Comparison of ENCODE assay signal across 12 mouse cellular contexts in the genomic region with DNA sequence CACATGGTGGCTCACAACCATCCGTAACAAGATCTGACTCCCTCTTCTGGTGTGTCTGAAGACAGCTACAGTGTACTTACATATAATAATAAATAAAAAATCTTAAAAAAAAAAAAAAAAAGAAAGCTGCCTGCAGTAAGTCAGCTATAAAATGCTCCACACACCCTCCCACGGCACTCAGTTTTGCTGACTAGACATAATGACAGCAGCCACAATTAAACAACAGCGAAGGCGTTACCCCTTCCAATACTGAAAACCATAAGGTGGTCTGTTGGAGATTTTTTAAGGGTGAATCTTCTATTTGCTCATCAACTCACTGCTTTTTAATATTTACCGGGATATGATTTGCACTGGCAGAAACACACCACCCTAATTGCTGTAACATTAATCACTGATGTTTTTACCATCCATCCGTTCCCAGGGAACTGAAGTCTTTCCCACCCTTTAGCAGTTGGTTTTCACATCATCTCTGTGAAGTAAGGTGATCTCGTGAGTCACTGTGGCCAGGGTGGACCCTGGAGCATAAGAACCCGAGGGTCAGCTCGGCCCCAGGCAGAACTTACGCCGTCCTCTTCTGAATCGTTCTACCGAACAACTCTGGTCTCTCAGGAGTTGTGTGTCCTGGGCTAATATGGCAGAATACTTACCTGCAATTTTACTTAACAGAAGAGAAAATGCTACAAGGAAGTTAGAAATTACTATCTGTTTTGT.
"Had no signal": no experiment of that assay in that cellular context is flagged by ENCODE, and none has a peak within 500 bp of the region (broad histone marks: within the 10 kb centered on the region; RNA-seq: fewer than 3 reads in every experiment).

No protein-coding gene starts in this region.

- H3K4me3 ChIP-seq: limb, embryonic 12.5 days; midbrain, embryonic 13.5 days had no signal

- H3K9ac ChIP-seq: limb, embryonic 12.5 days; liver, embryonic 14.5 days; midbrain, embryonic 13.5 days had no signal

- H3K4me2 ChIP-seq: limb, embryonic 12.5 days; midbrain, embryonic 13.5 days had no signal

- H3K36me3 ChIP-seq: limb, embryonic 12.5 days; midbrain, embryonic 13.5 days had no signal

- H3K9me3 ChIP-seq: limb, embryonic 12.5 days; midbrain, embryonic 13.5 days had no signal

- H3K27me3 ChIP-seq: limb, embryonic 12.5 days had no signal

- ATAC-seq: midbrain, embryonic 13.5 days had no signal

- DNase-seq: kidney, postnatal 36 days; layer of hippocampus, adult 9-11 months; layer of hippocampus, postnatal 36 days; lung, adult 18-20 months; right cerebral cortex, adult 18-20 months; right cerebral cortex, postnatal 25 days; thymus, postnatal 4 days had no signal

- H3K27ac ChIP-seq: kidney, postnatal 0 days; limb, embryonic 12.5 days; liver, embryonic 14.5 days; midbrain, embryonic 13.5 days; stomach, postnatal 0 days had no signal
